Mouse (Mus musculus) liver, embryonic 14.5 days (tissue): ENCODE results near the gene Synpr. TPM values are rescaled to one million over a fixed set of nuclear protein-coding genes. Genes with fewer than 3 reads are reported as not detected.

Experiments
- ATAC-seq: fragments of 200-750 bp; cut with Nextera tagmentation; 2 replicates; pipeline ENCODE4 v1.8.0; 2017; ENCODE audit warnings: moderate number of reproducible peaks, mild to moderate bottlenecking, moderate library complexity; ENCODE audit not compliant: insufficient read depth
- DNase-seq, 3 experiments: peaks; one replicate each; pipeline ENCODE4 v3.0.0-alpha.2; 2012 to 2013; ENCODE audit warnings: low read depth in 3 of 3, low spot score in 3 of 3
- H3K27ac ChIP-seq: fragments of 300-500 bp; sonication (generic); 2 replicates; pipeline ENCODE4 v1.5.1; 2014; ENCODE audit warnings: moderate library complexity, mild to moderate bottlenecking, control low read depth, inconsistent platforms
- H3K27me3 ChIP-seq: fragments of 300-500 bp; sonication (generic); 2 replicates; pipeline ENCODE4 v1.6.1; 2014; ENCODE audit warnings: mild to moderate bottlenecking, low read length, moderate library complexity; ENCODE audit not compliant: control insufficient read depth, insufficient read depth
- H3K36me3 ChIP-seq: fragments of 300-500 bp; sonication (generic); replicated peaks from 2 replicates; pipeline ENCODE4 v1.6.1; 2014; ENCODE audit warnings: low read depth; ENCODE audit not compliant: control insufficient read depth, insufficient read depth
- H3K4me1 ChIP-seq, 2 experiments: fragments of 200-500 bp in 1 of 2; fragments of 300-500 bp in 1 of 2; sonication (generic) in 1 of 2; replicated peaks; 2 replicates each; pipeline ENCODE4 v1.6.1; 2012 to 2014; ENCODE audit warnings: antibody characterized with exemption in 1 of 2, inconsistent platforms in 1 of 2, low read length in 1 of 2; ENCODE audit not compliant: control insufficient read depth in 2 of 2, insufficient read depth in 2 of 2
- H3K4me2 ChIP-seq: fragments of 300-500 bp; sonication (generic); 2 replicates; pipeline ENCODE4 v1.6.1; 2014; ENCODE audit warnings: low read depth, mild to moderate bottlenecking, control low read depth, moderate library complexity
- H3K4me3 ChIP-seq, 2 experiments: fragments of 200-500 bp in 1 of 2; fragments of 300-500 bp in 1 of 2; sonication (generic) in 1 of 2; 2 replicates each; pipeline ENCODE4 v1.5.1; 2012 to 2014; ENCODE audit warnings: low read depth in 2 of 2, low read length in 2 of 2, mild to moderate bottlenecking in 2 of 2, control low read depth in 1 of 2, inconsistent platforms in 1 of 2, moderate library complexity in 1 of 2; ENCODE audit not compliant: insufficient read depth in 1 of 2
- H3K9ac ChIP-seq: fragments of 300-500 bp; sonication (generic); replicated peaks from 2 replicates; pipeline ENCODE4 v1.6.1; 2014; ENCODE audit warnings: mild to moderate bottlenecking, control low read depth, moderate library complexity
- H3K9me3 ChIP-seq: fragments of 300-500 bp; sonication (generic); 2 replicates; pipeline ENCODE4 v1.6.1; 2016; ENCODE audit warnings: low read length, mixed read lengths; ENCODE audit not compliant: control insufficient read depth
- CTCF ChIP-seq: IDR thresholded peaks from 2 replicates; pipeline ENCODE4 v1.5.1; 2016; ENCODE audit warnings: antibody characterized with exemption, low read depth, control low read depth
- EP300 ChIP-seq: IDR thresholded peaks from 2 replicates; pipeline ENCODE4 v1.6.1; 2016; ENCODE audit warnings: antibody characterized with exemption, low read depth
- WGBS: fragments of 180-500 bp; shearing (Covaris S2); extraction: QIAGEN DNeasy Blood & Tissue Kit; methylation state at CpG from one replicate; pipeline ENCODE4 v1.1.7; 2014; ENCODE audit not compliant: insufficient replicate concordance; 5-methylcytosine and 5-hydroxymethylcytosine counted together
- polyA plus RNA-seq, 2 experiments: library from polyadenylated mRNA; depleted of rRNA in 1 of 2; stranded (reverse) in 1 of 2; unstranded in 1 of 2; fragments of >200 nt; fragmentation: Nextera tagmentation in 1 of 2; extraction: Ambion mirVana in 1 of 2; gene quantifications; 2 replicates each; pipeline versions ENCODE4 v1.2.1 to v1.2.3; 2012 to 2014

The Synpr gene
- polyA plus RNA-seq, 2 experiments, result 0.01 TPM; not detected in 1

- no peaks in the 10 kb centered on the region for H3K36me3 ChIP-seq
- H3K4me3 ChIP-seq, result no peak overlapping the region
- H3K4me1 ChIP-seq, result no peaks in the 10 kb centered on the region
- no peak for ATAC-seq
- H3K27ac ChIP-seq, result no peak overlapping the region
- DNase-seq, result no peak
- no peak overlapping the region for H3K9ac ChIP-seq
- TF ChIP-seq EP300 (no peak), CTCF (no peak)
- no peak overlapping the region for H3K4me2 ChIP-seq
- H3K9me3 ChIP-seq, result no peaks in the 10 kb centered on the region
- 51% methylated on average over 5 of the region's 5 CpGs for WGBS
- H3K27me3 ChIP-seq, result no peaks in the 10 kb centered on the region
Measured at GRCm38 (mm10) chr14:13333372-13333771, 48.8 kb downstream of the Synpr start.

- no peaks in the 10 kb centered on the region for H3K36me3 ChIP-seq
- H3K4me2 ChIP-seq, result no peak overlapping the region
- 48% methylated on average over 4 of the region's 4 CpGs for WGBS
- H3K27me3 ChIP-seq, result no peaks in the 10 kb centered on the region
- no peak for DNase-seq
- no peaks in the 10 kb centered on the region for H3K9me3 ChIP-seq
- H3K4me1 ChIP-seq, result no peaks in the 10 kb centered on the region
- no peak overlapping the region for H3K4me3 ChIP-seq
- TF ChIP-seq EP300, result no peak
- no peak for TF ChIP-seq CTCF
- H3K9ac ChIP-seq, result no peak overlapping the region
- H3K27ac ChIP-seq, result no peak overlapping the region
- no peak for ATAC-seq
Measured at GRCm38 (mm10) chr14:13336162-13336561, 51.6 kb downstream of the Synpr start.

- H3K4me1 ChIP-seq, result no peaks in the 10 kb centered on the region
- no peaks in the 10 kb centered on the region for H3K36me3 ChIP-seq
- H3K27ac ChIP-seq, result no peak overlapping the region
- no peak for ATAC-seq
- no peak overlapping the region for H3K4me3 ChIP-seq
- H3K9ac ChIP-seq, result no peak overlapping the region
- TF ChIP-seq EP300 (no peak), CTCF (no peak)
- H3K4me2 ChIP-seq, result no peak overlapping the region
- H3K9me3 ChIP-seq, result no peaks in the 10 kb centered on the region
- no peaks in the 10 kb centered on the region for H3K27me3 ChIP-seq
- 63% methylated on average over 4 of the region's 4 CpGs for WGBS
- DNase-seq, result no peak
Measured at GRCm38 (mm10) chr14:13340688-13341087, 56.1 kb downstream of the Synpr start.

GRCm38 (mm10) chr14:13344240-13344639, 59.7 kb downstream of the Synpr start:
- H3K9ac ChIP-seq, result no peak overlapping the region
- no peaks in the 10 kb centered on the region for H3K36me3 ChIP-seq
- ATAC-seq (no peak), DNase-seq (no peak)
- H3K4me2 ChIP-seq, result no peak overlapping the region
- H3K4me1 ChIP-seq, result no peaks in the 10 kb centered on the region
- no peak overlapping the region for H3K4me3 ChIP-seq
- no peak overlapping the region for H3K27ac ChIP-seq
- no peaks in the 10 kb centered on the region for H3K27me3 ChIP-seq
- TF ChIP-seq EP300, result no peak
- TF ChIP-seq CTCF, result no peak
- WGBS, result 31% methylated on average over 2 of the region's 2 CpGs
- no peaks in the 10 kb centered on the region for H3K9me3 ChIP-seq

- DNase-seq, result no peak
- 39% methylated on average over 4 of the region's 4 CpGs for WGBS
- Histone ChIP-seq H3K4me3 (no peak overlapping the region), H3K27ac (no peak overlapping the region), H3K4me1 (no peaks in the 10 kb centered on the region), H3K9me3 (no peaks in the 10 kb centered on the region), H3K4me2 (no peak overlapping the region), H3K9ac (no peak overlapping the region), H3K27me3 (no peaks in the 10 kb centered on the region), H3K36me3 (no peaks in the 10 kb centered on the region)
- TF ChIP-seq EP300 (no peak), CTCF (no peak)
- ATAC-seq, result no peak
Measured at GRCm38 (mm10) chr14:13349170-13349865, 64.7 kb downstream of the Synpr start.
